Mouse (Mus musculus): ENCODE data around the gene 4930550L24Rik.

DNA sequence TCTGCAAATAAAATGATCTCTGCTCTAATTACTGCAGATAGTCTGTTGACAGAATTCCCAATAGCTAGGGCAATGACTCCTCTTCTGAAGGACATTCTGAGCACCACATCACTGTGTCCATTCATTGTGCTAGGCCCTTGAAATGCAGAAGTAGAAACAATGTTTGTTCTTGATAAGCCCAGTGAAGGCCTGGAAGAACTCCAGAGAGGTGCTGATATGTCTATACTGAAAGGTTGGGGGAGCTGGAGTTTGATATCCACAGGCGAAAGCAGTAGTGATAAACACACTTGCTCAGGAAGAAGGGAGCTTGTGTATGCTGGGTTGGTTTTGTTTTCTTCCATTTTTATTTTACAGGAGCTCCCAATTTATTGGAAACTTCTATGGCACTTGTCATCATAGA, 8.4 kb upstream of the 4930550L24Rik start:
- TF ChIP-seq CTCF (conservative IDR thresholded peaks at IDR 0.05; ENCODE audit: insufficient read depth, insufficient read length, low read depth, low read length) (no peak), POLR2A (IDR thresholded peaks at IDR 0.05; ENCODE audit: low read depth, low read length) (no peak)

Measured in kidney, adult 2 months (tissue).